Mouse (Mus musculus) heart, postnatal 0 days (tissue): ENCODE data around the gene Utp14a. TPM values are rescaled to one million over a fixed set of nuclear protein-coding genes. Genes with fewer than 3 reads are reported as not detected.

Experiments
- ATAC-seq: fragments of 200-750 bp; cut with Nextera tagmentation; 2 replicates; pipeline ENCODE4 v1.8.0; 2017; ENCODE audit warnings: low read depth, moderate number of reproducible peaks, moderate library complexity; ENCODE audit not compliant: insufficient read depth
- DNase-seq: peaks from one replicate; pipeline ENCODE4 v3.0.0-alpha.2; 2016; ENCODE audit warnings: low spot score
- H3K27ac ChIP-seq: fragments of 300-500 bp; sonication (generic); 2 replicates; pipeline ENCODE4 v1.5.1; 2014; ENCODE audit warnings: low read depth, mild to moderate bottlenecking
- H3K27me3 ChIP-seq: fragments of 300-500 bp; sonication (generic); 2 replicates; pipeline ENCODE4 v1.6.1; 2014; ENCODE audit warnings: low read length, mixed read lengths; ENCODE audit not compliant: control insufficient read depth, insufficient read depth
- H3K36me3 ChIP-seq: fragments of 300-500 bp; sonication (generic); replicated peaks from 2 replicates; pipeline ENCODE4 v1.6.1; 2014; ENCODE audit warnings: low read length, mixed read lengths; ENCODE audit not compliant: control insufficient read depth, insufficient read depth
- H3K4me1 ChIP-seq: fragments of 300-500 bp; sonication (generic); 2 replicates; pipeline ENCODE4 v1.6.1; 2014; ENCODE audit warnings: antibody characterized with exemption; ENCODE audit not compliant: control insufficient read depth, insufficient read depth
- H3K4me2 ChIP-seq: fragments of 300-500 bp; sonication (generic); 2 replicates; pipeline ENCODE4 v1.6.1; 2014; ENCODE audit warnings: low read depth, mild to moderate bottlenecking, low read length, moderate library complexity
- H3K4me3 ChIP-seq: fragments of 300-500 bp; sonication (generic); 2 replicates; pipeline ENCODE4 v1.5.1; 2014; ENCODE audit warnings: low read depth, low read length
- H3K9ac ChIP-seq: fragments of 300-500 bp; sonication (generic); replicated peaks from 2 replicates; pipeline ENCODE4 v1.6.1; 2014; ENCODE audit warnings: low read depth, low read length, mixed read lengths
- H3K9me3 ChIP-seq: fragments of 300-500 bp; sonication (generic); replicated peaks from 2 replicates; pipeline ENCODE4 v1.6.1; 2016; ENCODE audit warnings: low read length; ENCODE audit not compliant: control insufficient read depth
- CTCF ChIP-seq: IDR thresholded peaks from 2 replicates; pipeline ENCODE4 v1.5.1; 2016; ENCODE audit warnings: antibody characterized with exemption, control low read depth, low read depth
- EP300 ChIP-seq: IDR thresholded peaks from 2 replicates; pipeline ENCODE4 v1.6.1; 2016; ENCODE audit warnings: antibody characterized with exemption, low read depth
- WGBS: fragments of 180-500 bp; shearing (Covaris S2); extraction: QIAGEN DNeasy Blood & Tissue Kit; methylation state at CpG from one replicate; pipeline ENCODE4 v1.1.7; 2014; 5-methylcytosine and 5-hydroxymethylcytosine counted together
- polyA plus RNA-seq: library from polyadenylated mRNA; unstranded; fragments of >200 nt; fragmentation: Nextera tagmentation; extraction: Ambion mirVana; gene quantifications from 2 replicates; pipeline ENCODE4 v1.2.1, GENCODE M21; 2015
- total RNA-seq: library from RNA; depleted of rRNA; stranded (reverse); fragments of >200 nt; gene quantifications from 2 replicates; pipeline ENCODE4 v1.2.3, GENCODE M21; 2014; ENCODE audit warnings: low replicate concordance; rRNA removed

The Utp14a gene
- total and polyA plus RNA-seq, 2 experiments from 2014 or later, result 3.4 to 9.6 TPM

GRCm38 (mm10) chrX:48314530-48315079 is 57.9 kb downstream of the Utp14a start:
- TF ChIP-seq CTCF, result no peak
- no peak for TF ChIP-seq EP300
- ATAC-seq, result peak; percentile 91
- H3K27ac ChIP-seq, result peak overlapping the region; percentile 3; the same call in 1 of the 2 replicates
- WGBS, result 13% methylated on average over 24 of the region's 33 CpGs
- H3K4me1 ChIP-seq, result no peaks in the 10 kb centered on the region
- H3K9ac ChIP-seq, result peak overlapping the region; percentile 33; the same call in 1 of the 2 replicates
- peak overlapping the region; percentile 69 for H3K4me2 ChIP-seq
- H3K4me3 ChIP-seq, result peak overlapping the region; percentile 43
- DNase-seq, result peak; percentile 38
- H3K36me3 ChIP-seq, result no peaks in the 10 kb centered on the region
- no peaks in the 10 kb centered on the region for H3K9me3 ChIP-seq
- no peaks in the 10 kb centered on the region for H3K27me3 ChIP-seq

- ATAC-seq, result no peak
- no peaks in the 10 kb centered on the region for H3K9me3 ChIP-seq
- no peak overlapping the region for H3K4me2 ChIP-seq
- no peak for TF ChIP-seq CTCF
- no peaks in the 10 kb centered on the region for H3K36me3 ChIP-seq
- H3K9ac ChIP-seq, result no peak overlapping the region
- no peak overlapping the region for H3K27ac ChIP-seq
- DNase-seq, result no peak
- H3K4me1 ChIP-seq, result no peaks in the 10 kb centered on the region
- H3K4me3 ChIP-seq, result no peak overlapping the region
- H3K27me3 ChIP-seq, result no peaks in the 10 kb centered on the region
- WGBS, result 51% methylated on average over 3 of the region's 3 CpGs
Measured at GRCm38 (mm10) chrX:48317444-48317843, 60.8 kb downstream of the Utp14a start.

- H3K27me3 ChIP-seq, result no peaks in the 10 kb centered on the region
- no peaks in the 10 kb centered on the region for H3K4me1 ChIP-seq
- H3K9ac ChIP-seq, result no peak overlapping the region
- H3K4me3 ChIP-seq, result no peak overlapping the region
- TF ChIP-seq EP300 (no peak), CTCF (no peak)
- DNase-seq (no peak), ATAC-seq (no peak)
- no peaks in the 10 kb centered on the region for H3K36me3 ChIP-seq
- H3K27ac ChIP-seq, result no peak overlapping the region
- 36% methylated on average over 9 of the region's 9 CpGs for WGBS
- no peaks in the 10 kb centered on the region for H3K9me3 ChIP-seq
- no peak overlapping the region for H3K4me2 ChIP-seq
Measured at GRCm38 (mm10) chrX:48318194-48318593, 61.5 kb downstream of the Utp14a start.

Other genes starting within 250 kb of the Utp14a start
- gene Apln, start 222.0 kb upstream of the Utp14a start, total RNA-seq, result 15.0 and 18.6 TPM in 2 replicates
- 6.3 and 7.6 TPM in 2 replicates for gene Apln, start 222.0 kb upstream of the Utp14a start, polyA plus RNA-seq
- gene Xpnpep2, start 148.1 kb upstream of the Utp14a start, total RNA-seq, result 1.9 TPM in 1 of 2 replicates, not detected in the other
- 0.58 and 0.66 TPM in 2 replicates for gene Xpnpep2, start 148.1 kb upstream of the Utp14a start, polyA plus RNA-seq
- gene Sash3, start 110.4 kb upstream of the Utp14a start, total RNA-seq, result 0.61 and 5.7 TPM in 2 replicates
- gene Sash3, start 110.4 kb upstream of the Utp14a start, polyA plus RNA-seq, result 0.52 and 0.67 TPM in 2 replicates
- gene Zdhhc9, start 48.0 kb upstream of the Utp14a start, total RNA-seq, result 14.6 and 15.4 TPM in 2 replicates
- 2.3 and 2.7 TPM in 2 replicates for gene Zdhhc9, start 48.0 kb upstream of the Utp14a start, polyA plus RNA-seq
- gene Bcorl1, start 84.5 kb downstream of the Utp14a start, total RNA-seq, result 4.3 and 7.2 TPM in 2 replicates
- gene Bcorl1, start 84.5 kb downstream of the Utp14a start, polyA plus RNA-seq, result 2.0 TPM in 2 replicates
- gene Elf4, start 206.3 kb downstream of the Utp14a start, total RNA-seq, result 12.3 and 13.0 TPM in 2 replicates
- gene Elf4, start 206.3 kb downstream of the Utp14a start, polyA plus RNA-seq, result 4.1 and 4.6 TPM in 2 replicates